Mouse (Mus musculus) left cerebral cortex, adult 11 months (tissue): ENCODE data around the gene Zfp867.
A peak's percentile ranks its signal among the peaks of the same experiment; 100 is the strongest.

Source experiments
- DNase-seq: peaks from one replicate; pipeline ENCODE4 v3.0.0; 2022; ENCODE audit warnings: low spot score

Zfp867 gene

GRCm38 (mm10) chr11:59458973-59459372, 13.3 kb downstream of the Zfp867 start:
- DNase-seq, result no peak

- no peak for DNase-seq
Measured at GRCm38 (mm10) chr11:59456891-59457290, 15.4 kb downstream of the Zfp867 start.

- DNase-seq, result no peak
Measured at GRCm38 (mm10) chr11:59456346-59456745, 15.9 kb downstream of the Zfp867 start.

GRCm38 (mm10) chr11:59451086-59451485, 21.2 kb downstream of the Zfp867 start, which contains the start of gene Snap47:
Gene Snap47, minus strand, starts transcription at chr11:59451186.
- DNase-seq, result no peak

GRCm38 (mm10) chr11:59450230-59450771, 22.0 kb downstream of the Zfp867 start:
- DNase-seq, result no peak

GRCm38 (mm10) chr11:59449741-59450229, 22.5 kb downstream of the Zfp867 start, which contains the start of gene Jmjd4:
Gene Jmjd4, plus strand, starts transcription at chr11:59450045.
- DNase-seq, result peak; percentile 86

- DNase-seq, result no peak
Measured at GRCm38 (mm10) chr11:59443102-59443501, 29.2 kb downstream of the Zfp867 start.

- DNase-seq, result no peak
Measured at GRCm38 (mm10) chr11:59437954-59438353, 34.3 kb downstream of the Zfp867 start.

GRCm38 (mm10) chr11:59432261-59432660, 40.0 kb downstream of the Zfp867 start:
- DNase-seq, result no peak

GRCm38 (mm10) chr11:59429959-59430358, 42.3 kb downstream of the Zfp867 start:
- DNase-seq, result no peak

GRCm38 (mm10) chr11:59428057-59428660, 44.1 kb downstream of the Zfp867 start:
- no peak for DNase-seq

- peak; percentile 23 for DNase-seq
Measured at GRCm38 (mm10) chr11:59425671-59426101, 46.6 kb downstream of the Zfp867 start.

GRCm38 (mm10) chr11:59423010-59423588, 49.2 kb downstream of the Zfp867 start:
- DNase-seq, result no peak

GRCm38 (mm10) chr11:59421967-59422366, 50.3 kb downstream of the Zfp867 start:
- DNase-seq, result no peak

GRCm38 (mm10) chr11:59421436-59421835, 50.8 kb downstream of the Zfp867 start:
- DNase-seq, result no peak

- DNase-seq, result no peak
Measured at GRCm38 (mm10) chr11:59418708-59419107, 53.6 kb downstream of the Zfp867 start.

GRCm38 (mm10) chr11:59412999-59413863, 59.0 kb downstream of the Zfp867 start:
- DNase-seq, result peak; percentile 22

GRCm38 (mm10) chr11:59412058-59412457, 60.2 kb downstream of the Zfp867 start:
- DNase-seq, result no peak
